Mouse (Mus musculus) spleen, adult 18-20 months (tissue): ENCODE data around the gene Stx5a.

ENCODE experiments used
- DNase-seq, 2 experiments: peaks; one replicate each; pipeline ENCODE4 v3.0.0; 2022; ENCODE audit warnings: mixed read lengths in 2 of 2

Stx5a gene

DNA sequence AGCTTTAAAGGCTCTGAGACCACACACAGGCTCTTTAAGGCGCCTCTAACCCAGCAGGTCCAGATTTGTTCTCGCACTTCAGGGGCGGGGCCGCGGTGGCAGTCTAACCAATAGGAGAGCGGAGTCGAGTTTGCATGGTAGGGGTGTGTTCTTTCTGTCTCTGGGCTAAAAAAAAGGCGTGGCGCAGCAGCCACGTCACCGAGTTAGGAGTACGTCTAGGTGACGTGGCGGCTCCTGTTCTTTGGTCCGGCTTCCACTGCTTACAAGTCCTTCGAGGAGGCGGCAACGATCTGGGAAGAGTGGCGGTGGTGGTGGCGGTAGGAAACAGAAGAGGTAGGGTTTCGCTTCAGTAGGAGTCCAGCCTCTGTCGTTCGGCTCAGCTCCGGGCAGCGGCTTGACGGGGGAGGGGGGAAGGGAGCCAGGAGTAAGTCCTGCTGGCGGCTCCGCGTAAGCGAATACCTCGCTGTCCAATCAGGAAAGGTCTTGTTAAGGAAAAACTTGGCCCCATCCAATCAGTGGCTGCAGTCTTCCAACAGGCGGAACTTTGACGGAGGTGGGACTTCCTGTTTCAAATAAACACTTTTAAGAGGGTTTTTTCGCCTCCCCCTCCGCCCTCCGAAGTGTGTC, at the start of gene Stx5a:
Gene Stx5a (plus strand): TSS at position 171 of the 627 bp plus-strand sequence.
- DNase-seq = peak; percentile 89 to 91

GRCm38 (mm10) chr19:8691871-8692539, 49.2 kb upstream of the Stx5a start:
- no peak for DNase-seq

DNA sequence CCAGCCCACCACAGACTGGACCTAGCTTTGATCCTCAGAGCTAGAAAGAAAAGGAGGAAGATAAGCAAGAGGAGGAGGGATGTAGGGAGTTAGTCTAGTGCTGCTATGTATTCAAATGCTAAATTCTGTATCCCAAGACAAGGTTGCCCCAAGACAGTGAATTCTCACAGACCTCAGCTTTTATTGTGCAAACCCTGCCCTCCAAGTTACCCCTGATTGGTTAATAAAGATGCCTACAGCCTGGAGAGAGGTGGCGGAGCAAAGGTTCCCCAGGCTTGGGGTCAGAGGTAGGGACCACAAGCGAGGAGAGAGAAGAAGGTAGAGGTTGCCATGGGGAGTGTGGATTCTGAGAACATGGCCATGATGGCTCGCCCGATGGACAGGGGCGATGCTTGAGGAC, 48.5 kb upstream of the Stx5a start:
- no peak for DNase-seq

- peak; percentile 40 to 67 for DNase-seq
Measured at GRCm38 (mm10) chr19:8695330-8695729, 45.9 kb upstream of the Stx5a start.

- no peak for DNase-seq
Measured at GRCm38 (mm10) chr19:8699652-8700051, 41.6 kb upstream of the Stx5a start.

DNA sequence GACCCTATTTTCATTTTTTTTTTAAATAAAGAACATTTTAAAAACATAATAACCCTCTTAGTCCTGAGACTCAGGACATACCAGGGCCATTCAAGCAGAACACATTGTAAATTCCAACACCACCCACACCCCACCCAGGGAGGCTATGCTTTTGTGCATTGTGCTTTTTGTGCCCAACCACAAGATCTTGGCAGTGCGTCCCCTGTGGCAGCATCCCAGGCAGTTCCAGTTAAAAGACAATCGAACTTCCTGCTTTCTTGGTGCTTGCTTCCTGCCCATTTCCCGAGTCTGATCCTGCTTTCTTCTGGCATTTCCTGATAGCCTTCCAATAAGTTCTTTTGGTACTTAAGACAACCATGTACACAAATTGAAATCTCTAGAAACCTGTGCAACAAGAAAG, 38.8 kb upstream of the Stx5a start:
- no peak for DNase-seq

GRCm38 (mm10) chr19:8703571-8703970, 37.6 kb upstream of the Stx5a start:
- no peak for DNase-seq

- no peak for DNase-seq
Measured at GRCm38 (mm10) chr19:8705026-8705708, 36.0 kb upstream of the Stx5a start.

- no peak for DNase-seq
Measured at GRCm38 (mm10) chr19:8706132-8706667, 35.0 kb upstream of the Stx5a start.

GRCm38 (mm10) chr19:8706930-8707329, 34.3 kb upstream of the Stx5a start:
- DNase-seq = no peak

- DNase-seq = no peak
Measured at GRCm38 (mm10) chr19:8708954-8709353, 32.3 kb upstream of the Stx5a start.

DNA sequence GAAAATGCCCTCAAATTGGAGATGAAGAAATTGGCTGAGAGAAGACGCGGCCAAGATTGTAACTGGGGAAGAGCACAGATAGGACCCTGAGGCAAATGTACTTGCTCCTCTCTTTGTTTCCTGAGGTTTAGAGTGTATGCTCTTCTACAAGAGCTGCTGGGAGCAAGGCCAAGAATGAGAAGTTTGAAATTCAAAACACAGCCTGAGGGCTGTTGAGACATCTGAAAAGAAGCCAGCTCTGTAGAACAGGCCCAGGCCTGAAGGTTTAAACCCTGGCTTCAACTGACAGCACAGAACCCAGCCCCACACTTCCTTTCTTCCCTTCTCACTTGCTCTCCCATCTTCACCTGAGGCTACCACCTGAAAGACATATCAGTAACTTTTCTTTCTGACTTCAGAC, 31.2 kb upstream of the Stx5a start:
- no peak for DNase-seq

- no peak for DNase-seq
Measured at GRCm38 (mm10) chr19:8711506-8711905, 29.7 kb upstream of the Stx5a start.

DNA sequence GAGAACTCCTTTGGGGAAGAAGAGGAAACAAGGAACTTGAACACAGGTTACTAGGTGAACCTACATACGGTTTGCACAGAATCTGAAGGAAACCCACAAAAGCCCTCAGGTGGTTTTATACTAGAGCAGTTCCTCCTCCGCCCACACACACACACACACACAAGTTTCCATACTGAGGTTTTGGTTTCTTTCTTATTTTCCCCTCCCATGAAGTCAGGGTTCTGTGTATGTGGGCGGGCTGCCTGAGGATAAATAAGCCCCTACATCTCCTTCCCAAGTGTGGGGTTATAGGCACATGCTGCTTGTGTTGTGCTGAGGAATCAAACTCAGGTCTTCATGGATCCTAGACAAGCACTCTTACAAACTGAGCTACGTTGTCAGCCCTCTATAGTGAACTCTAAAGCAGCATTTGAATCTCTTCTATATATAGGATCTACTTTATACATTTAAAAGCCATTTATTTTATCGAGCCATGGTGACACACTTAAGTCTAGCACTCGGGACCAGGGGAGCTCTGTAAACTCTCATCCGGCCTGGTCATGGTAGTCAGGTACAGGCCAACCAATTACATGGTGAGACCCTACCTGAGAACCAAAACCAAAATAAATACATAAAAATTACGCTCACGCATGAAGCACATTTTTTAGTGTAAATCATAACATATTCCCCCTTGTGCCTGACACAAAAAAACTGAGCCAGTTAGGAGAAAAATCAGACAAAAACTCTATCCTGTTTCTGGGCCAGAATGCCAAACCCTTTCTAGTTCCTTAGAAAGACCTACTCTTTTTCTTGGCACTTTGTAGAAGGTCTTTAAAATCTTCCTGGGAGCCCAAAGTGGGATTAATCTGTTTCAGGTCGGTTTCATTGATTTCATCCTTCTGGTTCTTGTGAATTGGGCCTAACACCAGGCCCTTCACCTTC, 29.0 kb upstream of the Stx5a start:
- DNase-seq = peak; percentile 26 to 37

- DNase-seq = peak; percentile 35 to 44
Measured at GRCm38 (mm10) chr19:8712870-8713305, 28.3 kb upstream of the Stx5a start.

- DNase-seq = peak; percentile 90 to 96
Measured at GRCm38 (mm10) chr19:8713306-8713996, 27.8 kb upstream of the Stx5a start.

DNA sequence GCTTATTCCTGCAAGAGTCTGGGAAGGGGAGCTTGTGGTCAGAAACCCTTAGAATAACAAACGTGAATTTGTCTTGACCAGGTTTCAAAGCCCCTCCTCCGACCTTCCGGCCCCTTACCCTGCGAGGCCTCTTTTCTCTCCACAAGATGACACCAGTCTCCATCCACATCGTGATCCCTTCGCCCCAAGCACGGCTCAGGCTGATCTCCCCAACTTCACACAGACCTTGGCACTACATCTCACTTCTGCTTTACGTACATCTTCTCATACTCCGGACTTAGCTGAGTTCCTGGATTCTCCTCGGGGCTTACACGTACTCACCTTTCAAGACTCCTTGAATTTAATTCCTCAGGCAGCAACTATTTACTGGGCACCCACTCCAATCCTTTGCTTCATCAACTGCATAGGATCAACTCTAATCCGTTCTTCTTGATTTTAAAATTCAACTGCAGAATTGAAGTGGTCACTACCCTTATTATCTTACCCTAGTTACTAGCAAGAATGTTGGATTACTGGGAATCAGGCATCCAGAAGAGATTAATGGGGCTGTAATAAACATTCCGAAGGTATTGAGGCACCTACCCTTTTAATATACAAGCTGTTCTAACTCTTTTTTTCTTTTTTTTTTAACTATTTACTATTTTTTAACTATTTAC, 27.1 kb upstream of the Stx5a start:
- no peak for DNase-seq

DNA sequence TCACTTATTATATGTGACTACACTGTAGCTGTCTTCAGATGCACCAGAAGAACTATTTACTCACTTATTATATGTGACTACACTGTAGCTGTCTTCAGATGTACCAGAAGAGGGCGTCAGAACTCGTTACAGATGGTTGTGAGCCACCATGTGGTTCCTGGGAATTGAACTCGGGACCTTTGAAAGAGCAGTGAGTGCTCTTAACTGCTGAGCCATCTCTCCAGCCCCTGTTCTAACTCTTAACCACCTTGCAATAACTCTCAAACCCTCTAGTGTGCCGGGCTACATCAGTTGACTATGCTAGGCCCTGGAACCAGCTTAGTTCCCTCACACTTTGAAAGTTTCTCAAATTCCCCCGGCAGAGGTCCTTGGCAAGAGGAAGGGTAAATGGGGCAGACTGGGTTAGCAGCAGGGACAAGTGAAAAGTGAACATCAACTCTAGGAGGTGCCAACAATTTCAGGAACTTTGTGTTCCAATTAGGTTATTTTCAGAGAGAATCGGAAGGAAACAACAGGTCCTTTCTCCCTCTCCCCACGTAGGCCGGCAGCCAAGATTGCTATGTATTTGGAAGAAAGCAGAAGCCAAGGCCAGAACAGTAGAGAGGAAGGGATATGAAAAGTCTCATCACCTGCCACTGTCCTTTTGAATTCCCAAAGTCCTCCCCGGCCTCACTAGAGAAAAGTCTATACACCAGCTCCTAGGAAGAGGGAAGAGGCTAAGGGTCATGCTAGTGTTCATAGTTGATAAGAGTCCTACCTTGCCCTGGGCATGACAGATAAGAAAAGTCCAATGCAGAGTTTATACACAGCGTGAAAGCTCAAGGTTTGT, 26.3 kb upstream of the Stx5a start:
- no peak for DNase-seq

GRCm38 (mm10) chr19:8715868-8716766, 25.1 kb upstream of the Stx5a start:
- DNase-seq = no peak
